8 mouse cellular contexts compared by ENCODE assay signal in genomic region chr16:97763061-97763989, GRCm38 (mm10). TPM values are rescaled to one million over a fixed set of nuclear protein-coding genes. Genes with fewer than 3 reads are reported as not detected.
A peak's percentile ranks its signal among the peaks of the same experiment; 100 is the strongest.
DNase-seq lines count a peak whose midpoint lies in the region; ATAC-seq lines count a peak whose summit lies in the region.

Gene Ripk4, minus strand, starts transcription at chr16:97763787.

- ATAC-seq in common myeloid progenitor, adult 5-6 weeks (replicated peaks; ENCODE audit: low read depth, poor library complexity, severe bottlenecking): peak; percentile 34

- no peaks in the 10 kb centered on the region for H3K9me3 ChIP-seq in midbrain, embryonic 10.5 days (replicated peaks)

- H3K4me1 ChIP-seq in midbrain, embryonic 10.5 days: peaks cover 33% of the 10 kb centered on the region

- under 1% methylated on average over 88 of the region's 88 CpGs for WGBS in large intestine, adult 2 months
- under 1% methylated on average over 88 of the region's 88 CpGs for WGBS in midbrain, embryonic 10.5 days

- H3K4me3 ChIP-seq in midbrain, embryonic 10.5 days: peak within 1 kb of the TSS; percentile 63

- DNase-seq in adrenal gland, postnatal 14 days: peak; percentile 35
- no peak for DNase-seq in adrenal gland, adult 18-20 months (ENCODE audit: low spot score in 2 of 2)
- peak; percentile 17 for DNase-seq in heart, postnatal 4 days
- peak; percentile 70 for DNase-seq in large intestine, adult 2 months (ENCODE audit: low read depth, low spot score)
- DNase-seq in midbrain, embryonic 10.5 days (ENCODE audit: low spot score): peak; percentile 50
- DNase-seq in thymus, postnatal 0 days (ENCODE audit: low spot score): peak; percentile 40
- no peak for DNase-seq in gastrocnemius, postnatal 10 days

- no peak within 1 kb of the TSS for H3K27ac ChIP-seq in midbrain, embryonic 10.5 days (replicated peaks)

- peaks cover 67% of the 10 kb centered on the region for H3K27me3 ChIP-seq in midbrain, embryonic 10.5 days (ENCODE audit: low read depth, poor library complexity, severe bottlenecking)

- H3K36me3 ChIP-seq in midbrain, embryonic 10.5 days: no peaks in the 10 kb centered on the region

RNA-seq across cellular contexts. Expression of gene Ripk4, which starts in this region (rescaled TPM):
- total RNA-seq in adrenal gland, postnatal 14 days (2021): 0.70 and 1.0 TPM in 2 replicates
- 1 to 10 TPM; 1.7 to 3.5 TPM for total RNA-seq in adrenal gland, adult 18-20 months (2021)
- total RNA-seq in common myeloid progenitor, adult 5-6 weeks (2017): not detected in 2 replicates
- total RNA-seq in heart, postnatal 4 days (2021): under 1 TPM; 0.29 to 0.50 TPM
- polyA plus RNA-seq in large intestine, adult 2 months (2012; rRNA removed): 13.1 and 21.3 TPM in 2 replicates
- polyA plus RNA-seq in midbrain, embryonic 10.5 days (2016; fragmentation: Nextera tagmentation; extraction: Ambion mirVana): 1.1 and 1.5 TPM in 2 replicates
- polyA plus RNA-seq in thymus, postnatal 0 days (2015; fragmentation: Nextera tagmentation; extraction: Ambion mirVana): 6.2 and 6.7 TPM in 2 replicates
- not detected for total RNA-seq in gastrocnemius, postnatal 10 days (2021)

Comparison
In these comparisons a context has a peak if more than half of its experiments do, and no peak if none do; other contexts are left out.
1. DNase-seq: peak in adrenal gland, postnatal 14 days (single experiment), large intestine, adult 2 months (single experiment), midbrain, embryonic 10.5 days (single experiment) and thymus, postnatal 0 days (single experiment); none in adrenal gland, adult 18-20 months (0 of 2) and gastrocnemius, postnatal 10 days (single experiment).
2. Peak in ATAC-seq in common myeloid progenitor, adult 5-6 weeks; RNA of the gene not detected or under 1 TPM.
3. Peak in DNase-seq in heart, postnatal 4 days; RNA of the gene not detected or under 1 TPM.